Mouse (Mus musculus) embryonic facial prominence, embryonic 12.5 days (tissue): Measurements from ENCODE around the gene Echs1. TPM values are rescaled to one million over a fixed set of nuclear protein-coding genes. Genes with fewer than 3 reads are reported as not detected.
"Not testable (repeated sequence)": the region's sequence is repeated elsewhere in the genome, so short reads cannot be mapped to it uniquely, and the experiment has no call there.

Experiments used
- ATAC-seq: fragments of 200-750 bp; cut with Nextera tagmentation; 2 replicates; pipeline ENCODE4 v1.8.0; 2017; ENCODE audit not compliant: insufficient number of reproducible peaks, insufficient read depth, low FRiP score, low TSS enrichment
- H3K27ac ChIP-seq: fragments of 300-500 bp; sonication (generic); 2 replicates; pipeline ENCODE4 v1.5.1; 2016; ENCODE audit warnings: mild to moderate bottlenecking
- H3K27me3 ChIP-seq: fragments of 300-500 bp; sonication (generic); 2 replicates; pipeline ENCODE4 v1.6.1; 2016; ENCODE audit warnings: mild to moderate bottlenecking, moderate library complexity
- H3K36me3 ChIP-seq: fragments of 300-500 bp; sonication (generic); 2 replicates; pipeline ENCODE4 v1.6.1; 2016; ENCODE audit warnings: mild to moderate bottlenecking
- H3K4me1 ChIP-seq: fragments of 300-500 bp; sonication (generic); 2 replicates; pipeline ENCODE4 v1.6.1; 2016
- H3K4me2 ChIP-seq: fragments of 300-500 bp; sonication (generic); replicated peaks from 2 replicates; pipeline ENCODE4 v1.6.1; 2016; ENCODE audit warnings: mild to moderate bottlenecking, moderate library complexity
- H3K4me3 ChIP-seq: fragments of 300-500 bp; sonication (generic); 2 replicates; pipeline ENCODE4 v1.5.1; 2016; ENCODE audit warnings: mild to moderate bottlenecking
- H3K9ac ChIP-seq: fragments of 300-500 bp; sonication (generic); 2 replicates; pipeline ENCODE4 v1.6.1; 2016; ENCODE audit warnings: mild to moderate bottlenecking, moderate library complexity
- H3K9me3 ChIP-seq: fragments of 300-500 bp; sonication (generic); 2 replicates; pipeline ENCODE4 v1.6.1; 2016; ENCODE audit warnings: mild to moderate bottlenecking, moderate library complexity
- WGBS: fragments of 180-500 bp; shearing (Covaris S2); methylation state at CpG from one replicate; pipeline ENCODE4 v1.1.7; 2016; 5-methylcytosine and 5-hydroxymethylcytosine counted together
- polyA plus RNA-seq: library from polyadenylated mRNA; unstranded; fragments of >200 nt; fragmentation: Nextera tagmentation; extraction: Ambion mirVana; gene quantifications from 2 replicates; pipeline ENCODE4 v1.2.1, GENCODE M21; 2016

The Echs1 gene
- polyA plus RNA-seq, 1 experiment from 2014 or later: 173 TPM

GRCm38 (mm10) chr7:140135106-140135770 is 19.0 kb upstream of the Echs1 start:
- 0 out of 2 replicates have a peak, but pooled peaks cover 5% of the 10 kb centered on the region for H3K36me3 ChIP-seq
- no peak overlapping the region for H3K9ac ChIP-seq
- ATAC-seq: no peak
- no peak overlapping the region for H3K27ac ChIP-seq
- no peaks in the 10 kb centered on the region for H3K27me3 ChIP-seq
- WGBS: 82% methylated on average over 5 of the region's 5 CpGs
- H3K4me1 ChIP-seq: peaks cover 5% of the 10 kb centered on the region; the same call in 1 of the 2 replicates
- H3K4me3 ChIP-seq: no peak overlapping the region
- no peak overlapping the region for H3K4me2 ChIP-seq
- no peaks in the 10 kb centered on the region for H3K9me3 ChIP-seq

- 97% methylated on average over 7 of the region's 7 CpGs for WGBS
- not testable (repeated sequence) for H3K27ac ChIP-seq, H3K4me2 ChIP-seq, H3K4me1 ChIP-seq, H3K4me3 ChIP-seq, ATAC-seq, H3K27me3 ChIP-seq, H3K9me3 ChIP-seq, H3K9ac ChIP-seq
- 0 out of 2 replicates have a peak, but pooled peaks cover 16% of the 10 kb centered on the region for H3K36me3 ChIP-seq
Observed at GRCm38 (mm10) chr7:140134033-140134432, 17.8 kb upstream of the Echs1 start.

DNA sequence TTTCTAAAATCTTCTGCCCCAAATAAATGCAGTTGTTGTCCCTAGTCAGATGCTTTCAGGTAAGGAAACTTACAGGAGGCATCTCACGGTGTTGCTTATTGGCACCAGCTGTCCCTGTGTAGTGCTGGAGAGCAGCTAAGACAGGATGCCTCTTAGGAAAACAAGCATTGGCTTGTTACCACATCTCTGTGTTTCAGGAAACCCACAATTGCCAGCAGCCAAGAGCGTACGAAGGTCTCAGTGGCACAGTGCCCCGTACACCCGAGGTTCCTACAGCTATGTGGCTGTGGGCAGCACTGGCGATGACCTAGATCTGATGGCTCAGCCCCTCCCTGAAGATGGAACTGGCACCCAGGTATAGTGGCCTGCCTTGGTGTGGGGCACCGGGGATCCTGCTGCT is 15.9 kb upstream of the Echs1 start:
- ATAC-seq, H3K9me3 ChIP-seq, H3K27me3 ChIP-seq, H3K4me3 ChIP-seq, H3K9ac ChIP-seq, H3K4me1 ChIP-seq, H3K27ac ChIP-seq, H3K4me2 ChIP-seq: not testable (repeated sequence)
- 0 out of 2 replicates have a peak, but pooled peaks cover 16% of the 10 kb centered on the region for H3K36me3 ChIP-seq
- 91% methylated on average over 7 of the region's 7 CpGs for WGBS

GRCm38 (mm10) chr7:140127911-140128310 is 11.6 kb upstream of the Echs1 start:
- no peak overlapping the region for H3K4me3 ChIP-seq

DNA sequence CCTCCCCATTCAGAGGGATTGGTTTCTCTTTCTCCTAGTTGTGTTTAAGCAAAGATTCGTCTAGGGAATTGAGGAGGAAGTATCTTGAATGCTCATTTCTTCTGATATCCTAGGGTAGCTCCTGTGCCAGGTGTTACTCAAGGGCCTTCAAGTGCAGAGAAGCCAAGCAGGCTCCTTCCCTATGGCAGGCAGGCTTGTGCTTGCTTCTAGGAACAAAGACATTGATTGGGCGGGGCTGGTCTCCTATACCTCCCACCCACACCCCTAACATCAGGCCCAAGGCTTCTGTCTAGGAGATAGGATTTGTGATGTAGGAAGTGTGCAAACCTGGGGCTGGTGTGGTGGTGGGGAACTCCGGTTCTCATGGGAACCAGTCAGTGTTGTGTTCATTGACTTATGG is 10.7 kb upstream of the Echs1 start:
- Histone ChIP-seq H3K4me1 (0 out of 2 replicates have a peak, but pooled peaks cover 5% of the 10 kb centered on the region), H3K4me2 (0 out of 2 replicates have a peak overlapping the region, but pooled peaks have one; percentile 19), H3K27me3 (no peaks in the 10 kb centered on the region), H3K9me3 (no peaks in the 10 kb centered on the region), H3K36me3 (0 out of 2 replicates have a peak, but pooled peaks cover 16% of the 10 kb centered on the region), H3K9ac (no peak overlapping the region), H3K27ac (no peak overlapping the region), H3K4me3 (no peak overlapping the region)
- ATAC-seq: no peak
- 89% methylated on average over 3 of the region's 3 CpGs for WGBS

More at GRCm38 (mm10) chr7:140127911-140128310, 11.6 kb upstream of the Echs1 start:
- WGBS: 83% methylated on average over 2 of the region's 2 CpGs
- H3K4me1 ChIP-seq: 0 out of 2 replicates have a peak, but pooled peaks cover 5% of the 10 kb centered on the region
- H3K27ac ChIP-seq: no peak overlapping the region
- no peak overlapping the region for H3K9ac ChIP-seq
- ATAC-seq: no peak
- H3K9me3 ChIP-seq: no peaks in the 10 kb centered on the region
- H3K36me3 ChIP-seq: 0 out of 2 replicates have a peak, but pooled peaks cover 16% of the 10 kb centered on the region
- H3K27me3 ChIP-seq: no peaks in the 10 kb centered on the region
- no peak overlapping the region for H3K4me2 ChIP-seq

DNA sequence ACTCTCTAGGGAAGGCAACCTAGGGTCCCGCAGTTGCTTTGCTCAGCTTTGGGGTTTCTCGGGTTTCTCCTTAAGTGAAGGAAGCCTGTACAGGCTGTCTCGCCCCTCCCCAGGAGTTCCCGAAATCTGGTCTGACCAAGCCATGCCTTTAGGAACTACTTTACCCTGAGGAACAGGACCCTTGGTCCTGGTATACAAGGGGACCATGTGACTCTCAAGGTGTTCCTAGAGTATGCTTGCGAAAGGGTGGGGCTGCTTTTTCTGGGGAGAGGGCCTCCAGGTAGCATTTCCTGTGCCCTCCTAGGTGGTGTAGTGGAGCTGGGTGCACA is 9.7 kb upstream of the Echs1 start:
- WGBS: 3% methylated on average over 5 of the region's 5 CpGs
- peak overlapping the region; percentile 64 for H3K4me2 ChIP-seq
- H3K27me3 ChIP-seq: no peaks in the 10 kb centered on the region
- H3K36me3 ChIP-seq: 0 out of 2 replicates have a peak, but pooled peaks cover 16% of the 10 kb centered on the region
- no peaks in the 10 kb centered on the region for H3K9me3 ChIP-seq
- H3K9ac ChIP-seq: peak overlapping the region; percentile 81
- 0 out of 2 replicates have a peak, but pooled peaks have one; percentile 7 for ATAC-seq
- H3K4me3 ChIP-seq: peak overlapping the region; percentile 85
- H3K4me1 ChIP-seq: 0 out of 2 replicates have a peak, but pooled peaks cover 5% of the 10 kb centered on the region
- 0 out of 2 replicates have a peak overlapping the region, but pooled peaks have one; percentile 75 for H3K27ac ChIP-seq

GRCm38 (mm10) chr7:140125278-140126021 is 9.2 kb upstream of the Echs1 start:
- Histone ChIP-seq H3K27me3 (no peaks in the 10 kb centered on the region), H3K4me2 (peak overlapping the region; percentile 64), H3K9me3 (no peaks in the 10 kb centered on the region), H3K9ac (peak overlapping the region; percentile 81), H3K27ac (peak overlapping the region; percentile 75; the same call in 1 of the 2 replicates), H3K4me3 (peak overlapping the region; percentile 85), H3K4me1 (0 out of 2 replicates have a peak, but pooled peaks cover 5% of the 10 kb centered on the region), H3K36me3 (0 out of 2 replicates have a peak, but pooled peaks cover 13% of the 10 kb centered on the region)
- ATAC-seq: peak; percentile 97
- WGBS: 1% methylated on average over 40 of the region's 40 CpGs

GRCm38 (mm10) chr7:140124382-140124781 is 8.1 kb upstream of the Echs1 start:
- H3K4me1 ChIP-seq: 0 out of 2 replicates have a peak, but pooled peaks cover 5% of the 10 kb centered on the region
- H3K36me3 ChIP-seq: 0 out of 2 replicates have a peak, but pooled peaks cover 3% of the 10 kb centered on the region
- ATAC-seq: no peak
- H3K9ac ChIP-seq: no peak overlapping the region
- H3K4me3 ChIP-seq: no peak overlapping the region
- WGBS: 100% methylated on average over 1 of the region's 1 CpGs
- H3K9me3 ChIP-seq: no peaks in the 10 kb centered on the region
- no peak overlapping the region for H3K27ac ChIP-seq
- no peaks in the 10 kb centered on the region for H3K27me3 ChIP-seq
- no peak overlapping the region for H3K4me2 ChIP-seq

- WGBS: 35% methylated on average over 4 of the region's 4 CpGs
- Histone ChIP-seq H3K9ac (no peak overlapping the region), H3K4me2 (no peak overlapping the region), H3K4me1 (0 out of 2 replicates have a peak, but pooled peaks cover 5% of the 10 kb centered on the region), H3K27me3 (no peaks in the 10 kb centered on the region), H3K9me3 (no peaks in the 10 kb centered on the region), H3K36me3 (no peaks in the 10 kb centered on the region), H3K27ac (no peak overlapping the region), H3K4me3 (no peak overlapping the region)
- ATAC-seq: no peak
Observed at GRCm38 (mm10) chr7:140122765-140123164, 6.5 kb upstream of the Echs1 start.

- Histone ChIP-seq H3K27me3 (no peaks in the 10 kb centered on the region), H3K9ac (no peak overlapping the region), H3K4me2 (no peak overlapping the region), H3K4me1 (no peaks in the 10 kb centered on the region), H3K4me3 (no peak overlapping the region), H3K36me3 (no peaks in the 10 kb centered on the region), H3K9me3 (no peaks in the 10 kb centered on the region), H3K27ac (no peak overlapping the region)
- WGBS: 71% methylated on average over 13 of the region's 13 CpGs
- no peak for ATAC-seq
Observed at GRCm38 (mm10) chr7:140121338-140121910, 5.1 kb upstream of the Echs1 start.

DNA sequence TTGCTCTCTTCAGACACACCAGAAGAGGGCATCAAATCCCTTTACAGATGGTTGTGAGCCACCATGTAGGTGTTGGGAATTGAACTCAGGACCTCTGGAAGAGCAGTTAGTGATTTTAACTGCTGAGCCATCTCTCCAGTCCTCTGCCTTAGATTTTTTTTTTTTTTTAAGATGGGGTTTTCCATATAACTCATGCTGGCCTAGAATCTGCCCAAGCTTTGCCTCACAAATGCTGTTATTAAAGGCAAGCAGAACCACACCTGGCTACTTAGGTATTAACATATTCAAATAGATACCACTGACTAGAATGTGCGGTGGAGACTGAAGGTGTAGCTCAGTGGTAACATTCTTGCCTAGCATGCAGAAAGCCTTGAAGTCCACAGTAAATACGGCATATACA is 4.2 kb upstream of the Echs1 start:
- Histone ChIP-seq H3K9me3 (no peaks in the 10 kb centered on the region), H3K27me3 (no peaks in the 10 kb centered on the region), H3K4me1 (no peaks in the 10 kb centered on the region), H3K27ac (no peak overlapping the region), H3K36me3 (no peaks in the 10 kb centered on the region), H3K4me2 (no peak overlapping the region), H3K9ac (no peak overlapping the region), H3K4me3 (no peak overlapping the region)
- no peak for ATAC-seq
- WGBS: 91% methylated on average over 2 of the region's 2 CpGs
